ENCODE assay signal across 24 mouse cellular contexts in the genomic region with DNA sequence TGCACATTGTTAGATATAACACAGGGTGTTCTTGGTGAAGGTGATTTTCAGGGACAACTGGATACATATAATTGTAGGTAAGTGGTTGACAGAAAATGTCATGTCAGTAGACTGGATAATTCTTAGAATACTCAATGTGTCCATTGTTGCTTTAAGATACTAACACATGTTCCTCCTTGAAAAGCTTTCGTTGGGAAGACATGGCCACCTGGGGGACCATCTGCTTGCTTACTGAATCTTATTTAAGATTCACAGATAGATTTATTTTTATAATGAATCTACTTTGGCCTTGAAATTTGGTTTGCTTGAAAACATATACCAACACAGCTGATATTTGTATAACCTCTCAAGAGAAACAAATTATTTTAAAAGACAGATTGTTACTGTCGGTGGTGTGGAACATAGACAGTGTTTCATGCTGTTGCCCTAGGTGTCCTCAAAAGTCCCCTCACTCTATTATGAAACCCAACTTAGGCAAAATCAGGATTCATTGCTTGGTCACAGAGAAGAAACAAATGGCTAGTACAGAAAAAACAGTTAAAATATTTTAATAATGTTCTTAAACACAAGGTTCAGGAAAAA. TPM values are rescaled to one million over a fixed set of nuclear protein-coding genes. Genes with fewer than 3 reads are reported as not detected.
DNase-seq lines count a peak whose midpoint lies in the region; ATAC-seq and TF ChIP-seq lines count a peak whose summit lies in the region.
"Had no signal": no experiment of that assay in that cellular context is flagged by ENCODE, and none has a peak within 500 bp of the region (broad histone marks: within the 10 kb centered on the region; RNA-seq: fewer than 3 reads in every experiment).

No protein-coding gene starts in this region.

- no peak for TF ChIP-seq CTCF in brain, embryonic 14.5 days (IDR thresholded peaks at IDR 0.05; ENCODE audit: borderline replicate concordance, extremely low read depth, insufficient read depth, insufficient read length)

- H3K36me3 ChIP-seq in forebrain, embryonic 13.5 days (ENCODE audit: poor library complexity, severe bottlenecking), result no peaks in the 10 kb centered on the region
- no peaks in the 10 kb centered on the region for H3K36me3 ChIP-seq in forebrain, embryonic 12.5 days (replicated peaks)
- H3K36me3 ChIP-seq in neural tube, embryonic 15.5 days, result no peaks in the 10 kb centered on the region
- H3K36me3 ChIP-seq: heart, embryonic 10.5 days; hindbrain, embryonic 15.5 days; limb, embryonic 15.5 days; midbrain, embryonic 10.5 days; stomach, embryonic 15.5 days had no signal

- no peaks in the 10 kb centered on the region for H3K9me3 ChIP-seq in forebrain, embryonic 13.5 days (replicated peaks)
- H3K9me3 ChIP-seq in forebrain, embryonic 12.5 days, result no peaks in the 10 kb centered on the region
- H3K9me3 ChIP-seq in neural tube, embryonic 15.5 days (replicated peaks), result no peaks in the 10 kb centered on the region
- H3K9me3 ChIP-seq: heart, embryonic 10.5 days; limb, embryonic 15.5 days; midbrain, embryonic 10.5 days; stomach, embryonic 15.5 days had no signal

- no peaks in the 10 kb centered on the region for H3K4me1 ChIP-seq in forebrain, embryonic 13.5 days
- H3K4me1 ChIP-seq in forebrain, embryonic 12.5 days, result no peaks in the 10 kb centered on the region
- H3K4me1 ChIP-seq in neural tube, embryonic 15.5 days, result no peaks in the 10 kb centered on the region
- H3K4me1 ChIP-seq: heart, embryonic 10.5 days; hindbrain, embryonic 15.5 days; limb, embryonic 15.5 days; midbrain, embryonic 10.5 days; stomach, embryonic 15.5 days had no signal

- H3K4me2 ChIP-seq in forebrain, embryonic 13.5 days, result no peak overlapping the region
- no peak overlapping the region for H3K4me2 ChIP-seq in forebrain, embryonic 12.5 days
- H3K4me2 ChIP-seq in neural tube, embryonic 15.5 days, result no peak overlapping the region
- H3K4me2 ChIP-seq: hindbrain, embryonic 15.5 days; limb, embryonic 15.5 days; stomach, embryonic 15.5 days had no signal

- 70% methylated on average over 2 of the region's 2 CpGs for WGBS in forebrain, embryonic 13.5 days
- 78% methylated on average over 2 of the region's 2 CpGs for WGBS in forebrain, embryonic 12.5 days
- 79% methylated on average over 2 of the region's 2 CpGs for WGBS in neural tube, embryonic 15.5 days

- TF ChIP-seq POLR2A in brain, embryonic 14.5 days (IDR thresholded peaks at IDR 0.05; ENCODE audit: borderline replicate concordance, extremely low read depth, insufficient read depth, insufficient read length, poor library complexity, severe bottlenecking), result no peak

- H3K9ac ChIP-seq in forebrain, embryonic 13.5 days, result no peak overlapping the region
- H3K9ac ChIP-seq in forebrain, embryonic 12.5 days, result no peak overlapping the region
- no peak overlapping the region for H3K9ac ChIP-seq in neural tube, embryonic 15.5 days (replicated peaks)
- H3K9ac ChIP-seq: hindbrain, embryonic 15.5 days; limb, embryonic 15.5 days; liver, embryonic 14.5 days; stomach, embryonic 15.5 days had no signal

- ATAC-seq in forebrain, embryonic 13.5 days, result 0 out of 2 replicates have a peak, but pooled peaks have one; percentile 33
- ATAC-seq in forebrain, embryonic 12.5 days (ENCODE audit: low FRiP score), result no peak
- no peak for ATAC-seq in neural tube, embryonic 15.5 days (ENCODE audit: low FRiP score)

- H3K4me3 ChIP-seq in forebrain, embryonic 13.5 days, result no peak overlapping the region
- H3K4me3 ChIP-seq in forebrain, embryonic 12.5 days (replicated peaks), result no peak overlapping the region
- no peak overlapping the region for H3K4me3 ChIP-seq in neural tube, embryonic 15.5 days (replicated peaks)
- H3K4me3 ChIP-seq: heart, embryonic 10.5 days; hindbrain, embryonic 15.5 days; limb, embryonic 15.5 days; midbrain, embryonic 10.5 days; stomach, embryonic 15.5 days had no signal

- H3K27me3 ChIP-seq in forebrain, embryonic 13.5 days, result no peaks in the 10 kb centered on the region
- H3K27me3 ChIP-seq in forebrain, embryonic 12.5 days, result no peaks in the 10 kb centered on the region
- no peaks in the 10 kb centered on the region for H3K27me3 ChIP-seq in neural tube, embryonic 15.5 days (replicated peaks)
- H3K27me3 ChIP-seq: hindbrain, embryonic 15.5 days; limb, embryonic 15.5 days; stomach, embryonic 15.5 days had no signal

- DNase-seq in left cerebral cortex, adult 18-20 months (ENCODE audit: low spot score in 2 of 2), result peak; percentile 3 to 9
- DNase-seq in left cerebral cortex, postnatal 36 days (ENCODE audit: low spot score in 2 of 2), result no peak
- DNase-seq in brain, embryonic 14.5 days (ENCODE audit: low read depth), result peak; percentile 74
- DNase-seq in layer of hippocampus, adult 8-10 months (ENCODE audit: low spot score in 2 of 2), result peak; percentile 15 to 17
- DNase-seq in lung, postnatal 14 days, result no peak
- DNase-seq: adrenal gland, postnatal 14 days; cerebellum, adult 11 months; gastrocnemius, postnatal 10 days; heart, postnatal 4 days; kidney, adult 9 months; kidney, postnatal 14 days; thymus, adult 18-20 months; thymus, postnatal 4 days had no signal

- no peak overlapping the region for H3K27ac ChIP-seq in forebrain, embryonic 13.5 days
- no peak overlapping the region for H3K27ac ChIP-seq in forebrain, embryonic 12.5 days
- no peak overlapping the region for H3K27ac ChIP-seq in neural tube, embryonic 15.5 days (replicated peaks)
- H3K27ac ChIP-seq: heart, embryonic 10.5 days; hindbrain, embryonic 15.5 days; limb, embryonic 15.5 days; liver, embryonic 14.5 days; macrophage; midbrain, embryonic 10.5 days; stomach, embryonic 15.5 days had no signal

- intact Hi-C loops in left cerebral cortex, postnatal 36 days (cut with DNase I), result no loop called here

RNA-seq across cellular contexts. Expression of gene Brinp3, which starts 52.4 kb away (rescaled TPM):
- 3.7 and 5.6 TPM in 2 replicates for polyA plus RNA-seq in forebrain, embryonic 13.5 days (2015; fragmentation: Nextera tagmentation; extraction: Ambion mirVana)
- 2.1 and 3.2 TPM in 2 replicates for polyA plus RNA-seq in forebrain, embryonic 12.5 days (2016; fragmentation: Nextera tagmentation; extraction: Ambion mirVana)
- total RNA-seq in left cerebral cortex, adult 18-20 months (2021), result 10 to 100 TPM; 43.9 to 49.9 TPM
- total RNA-seq in left cerebral cortex, postnatal 36 days (2021), result 10 to 100 TPM; 46.7 to 53.9 TPM
- polyA plus RNA-seq in brain, embryonic 14.5 days (2012; rRNA removed), result 8.8 and 14.1 TPM in 2 replicates
- total RNA-seq in layer of hippocampus, adult 8-10 months (2022), result 10 to 100 TPM; 19.7 to 21.8 (median 21.0) TPM
- polyA plus RNA-seq in neural tube, embryonic 15.5 days (2015; fragmentation: Nextera tagmentation; extraction: Ambion mirVana), result 30.9 and 35.9 TPM in 2 replicates
- total RNA-seq: adrenal gland, postnatal 14 days; granulocyte monocyte progenitor cell, adult 5-6 weeks; heart, postnatal 4 days had no signal
- polyA plus RNA-seq: heart, embryonic 10.5 days; liver, embryonic 14.5 days; macrophage had no signal

Comparison
In these comparisons a context has a peak if more than half of its experiments do, and no peak if none do; other contexts are left out.
1. DNase-seq: peak in left cerebral cortex, adult 18-20 months (2 of 2), brain, embryonic 14.5 days (single experiment) and layer of hippocampus, adult 8-10 months (2 of 2); none in left cerebral cortex, postnatal 36 days (0 of 2) and lung, postnatal 14 days (single experiment).